Mouse (Mus musculus): ENCODE measurements around the gene Arfgef3.

Gene Arfgef3

GRCm38 (mm10) chr10:18743286-18744142, at the start of gene Arfgef3:
Arfgef3 (minus strand) TSS chr10:18743949.
- no peak for TF ChIP-seq GATA4 (IDR thresholded peaks at IDR 0.05; ENCODE audit: insufficient replicate concordance, low read length)

- TF ChIP-seq GATA4 (IDR thresholded peaks at IDR 0.05; ENCODE audit: insufficient replicate concordance, low read length), result no peak
These were observed 46.3 kb upstream of the Arfgef3 start for GRCm38 (mm10) chr10:18790063-18790462.

- TF ChIP-seq GATA4 (IDR thresholded peaks at IDR 0.05; ENCODE audit: insufficient replicate concordance, low read length), result no peak
These were observed 44.9 kb upstream of the Arfgef3 start for GRCm38 (mm10) chr10:18788601-18789000.

- TF ChIP-seq GATA4 (IDR thresholded peaks at IDR 0.05; ENCODE audit: insufficient replicate concordance, low read length), result no peak
These were observed 42.9 kb upstream of the Arfgef3 start, which contains the start of gene Gm4922 for GRCm38 (mm10) chr10:18786693-18787092. Gm4922 (minus strand) TSS chr10:18786793.

GRCm38 (mm10) chr10:18777546-18777945, 33.8 kb upstream of the Arfgef3 start:
- no peak for TF ChIP-seq GATA4 (IDR thresholded peaks at IDR 0.05; ENCODE audit: insufficient replicate concordance, low read length)

- TF ChIP-seq GATA4 (IDR thresholded peaks at IDR 0.05; ENCODE audit: insufficient replicate concordance, low read length), result no peak
These were observed 28.9 kb upstream of the Arfgef3 start for GRCm38 (mm10) chr10:18772537-18773179.

- TF ChIP-seq GATA4 (IDR thresholded peaks at IDR 0.05; ENCODE audit: insufficient replicate concordance, low read length), result no peak
These were observed 26.2 kb upstream of the Arfgef3 start for GRCm38 (mm10) chr10:18769909-18770308.

- no peak for TF ChIP-seq GATA4 (IDR thresholded peaks at IDR 0.05; ENCODE audit: insufficient replicate concordance, low read length)
These were observed 16.5 kb upstream of the Arfgef3 start for GRCm38 (mm10) chr10:18760241-18760640.

- TF ChIP-seq GATA4 (IDR thresholded peaks at IDR 0.05; ENCODE audit: insufficient replicate concordance, low read length), result no peak
These were observed 6.3 kb upstream of the Arfgef3 start for GRCm38 (mm10) chr10:18750057-18750456.

- TF ChIP-seq GATA4 (IDR thresholded peaks at IDR 0.05; ENCODE audit: insufficient replicate concordance, low read length), result no peak
These were observed 1.7 kb downstream of the Arfgef3 start for GRCm38 (mm10) chr10:18742086-18742485.

GRCm38 (mm10) chr10:18741024-18741423, 2.7 kb downstream of the Arfgef3 start:
- TF ChIP-seq GATA4 (IDR thresholded peaks at IDR 0.05; ENCODE audit: insufficient replicate concordance, low read length), result no peak

GRCm38 (mm10) chr10:18728548-18728947, 15.2 kb downstream of the Arfgef3 start:
- no peak for TF ChIP-seq GATA4 (IDR thresholded peaks at IDR 0.05; ENCODE audit: insufficient replicate concordance, low read length)

- TF ChIP-seq GATA4 (IDR thresholded peaks at IDR 0.05; ENCODE audit: insufficient replicate concordance, low read length), result no peak
These were observed 32.3 kb downstream of the Arfgef3 start for GRCm38 (mm10) chr10:18711436-18711835.

- TF ChIP-seq GATA4 (IDR thresholded peaks at IDR 0.05; ENCODE audit: insufficient replicate concordance, low read length), result no peak
These were observed 32.8 kb downstream of the Arfgef3 start for GRCm38 (mm10) chr10:18710949-18711348.

GRCm38 (mm10) chr10:18709836-18710235, 33.9 kb downstream of the Arfgef3 start:
- TF ChIP-seq GATA4 (IDR thresholded peaks at IDR 0.05; ENCODE audit: insufficient replicate concordance, low read length), result no peak

GRCm38 (mm10) chr10:18708641-18709040, 35.1 kb downstream of the Arfgef3 start:
- no peak for TF ChIP-seq GATA4 (IDR thresholded peaks at IDR 0.05; ENCODE audit: insufficient replicate concordance, low read length)

All from liver, adult (tissue).